Mouse (Mus musculus): ENCODE results near the gene Wdr5.
"Not testable (repeated sequence)": the region's sequence is repeated elsewhere in the genome, so short reads cannot be mapped to it uniquely, and the experiment has no call there.

Gene Wdr5

DNA sequence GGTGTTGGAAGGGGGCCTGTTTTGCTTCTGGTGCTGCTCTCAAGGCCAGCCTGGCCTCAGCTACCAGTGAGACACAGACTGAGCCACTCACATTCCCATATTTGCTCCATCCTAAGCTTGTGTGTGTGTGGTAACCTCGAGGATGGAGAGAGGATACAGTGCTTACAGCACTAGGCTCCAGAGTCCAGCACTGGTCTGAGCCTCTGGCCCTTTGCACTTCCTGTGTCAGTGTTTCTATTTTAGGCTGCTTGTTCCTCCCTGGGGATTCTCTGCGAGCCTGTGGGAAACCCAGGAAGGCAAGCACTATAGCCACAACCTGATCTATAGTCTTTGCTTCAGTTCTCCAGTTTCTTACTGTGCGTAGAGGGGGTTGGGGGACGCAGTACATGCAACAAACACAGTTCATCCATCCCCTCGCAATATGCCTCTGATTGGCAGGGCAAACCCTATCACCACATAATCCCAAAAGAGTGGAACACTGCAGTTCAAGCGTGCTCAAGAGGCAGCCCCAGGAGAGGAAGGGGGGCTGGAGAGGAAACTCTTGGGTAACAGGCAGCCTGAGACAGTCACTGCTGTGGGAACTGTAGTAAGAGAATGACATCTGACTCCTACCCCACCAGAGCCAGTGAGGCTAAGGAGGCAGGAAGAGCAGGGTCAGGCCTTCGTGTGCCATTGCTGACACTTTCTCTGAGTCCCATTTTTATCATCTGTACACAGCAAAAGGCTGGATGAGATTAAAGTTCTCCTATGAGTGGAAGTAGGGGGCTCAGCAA, 10.7 kb upstream of the Wdr5 start:
- DNase-seq (ENCODE audit: low spot score): no peak

DNA sequence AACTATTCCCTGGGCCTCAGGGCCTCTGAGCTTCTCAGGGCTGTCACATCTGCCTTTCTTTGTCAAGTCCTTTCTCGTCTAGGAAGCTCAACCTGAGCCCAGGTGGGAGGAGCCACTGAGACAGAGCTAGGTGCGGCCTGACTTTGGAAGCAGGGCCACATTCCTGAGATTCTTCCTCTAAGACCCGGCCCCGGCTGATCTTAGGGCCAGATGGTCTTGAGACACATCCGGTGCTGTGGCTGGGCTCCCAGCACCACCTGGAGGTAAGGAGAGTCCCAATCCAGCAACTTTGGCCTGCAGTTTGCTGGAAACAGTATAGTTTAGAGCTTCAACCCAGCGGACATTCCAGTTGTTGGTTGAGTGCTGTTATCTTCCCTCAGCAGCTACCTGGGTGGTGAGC, 9.4 kb upstream of the Wdr5 start:
- DNase-seq (ENCODE audit: low spot score): peak; percentile 12

DNA sequence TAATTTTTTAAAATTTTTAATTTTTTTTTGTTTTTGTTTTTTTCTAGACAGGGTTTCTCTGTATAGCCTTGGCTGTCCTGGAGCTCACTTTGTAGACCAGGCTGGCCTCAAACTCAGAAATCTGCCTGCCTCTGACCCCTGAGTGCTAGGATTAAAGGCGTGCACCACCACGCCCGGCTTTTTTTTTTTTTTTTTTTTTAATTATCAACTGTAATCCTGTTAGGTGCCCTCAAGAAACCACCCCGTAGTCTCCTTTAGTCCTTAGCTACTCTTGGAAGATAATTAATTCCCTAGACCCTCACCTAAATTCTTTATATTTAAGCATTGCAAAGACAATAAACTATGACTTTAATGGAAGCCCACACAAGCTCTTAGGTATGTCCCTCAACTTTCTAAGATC, 8.3 kb upstream of the Wdr5 start:
- not testable (repeated sequence) for DNase-seq (ENCODE audit: low spot score)

DNA sequence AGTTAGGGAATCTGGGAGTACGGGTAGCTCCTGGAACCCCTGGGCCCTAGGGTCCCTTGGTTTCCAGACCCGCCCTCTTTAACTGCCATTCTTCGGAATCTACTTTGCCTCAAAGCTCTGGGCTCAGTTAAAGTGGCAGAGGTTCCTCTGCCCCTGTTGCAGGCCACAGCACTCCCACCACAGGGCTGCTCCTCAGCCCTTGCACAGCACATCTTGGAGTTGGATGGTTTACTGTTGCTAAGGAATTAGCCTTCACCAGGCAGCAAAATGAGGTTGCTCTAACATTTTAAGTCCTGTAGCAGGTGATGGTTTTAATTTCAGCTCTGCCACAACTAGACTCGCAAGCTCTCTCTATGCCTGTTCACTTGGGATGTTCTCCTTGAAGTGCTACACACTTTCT, 7.4 kb upstream of the Wdr5 start, which contains the start of gene Brd3:
Gene Brd3, minus strand, starts transcription at position 101 of the 400 bp plus-strand sequence.
- no peak for DNase-seq (ENCODE audit: low spot score)

DNA sequence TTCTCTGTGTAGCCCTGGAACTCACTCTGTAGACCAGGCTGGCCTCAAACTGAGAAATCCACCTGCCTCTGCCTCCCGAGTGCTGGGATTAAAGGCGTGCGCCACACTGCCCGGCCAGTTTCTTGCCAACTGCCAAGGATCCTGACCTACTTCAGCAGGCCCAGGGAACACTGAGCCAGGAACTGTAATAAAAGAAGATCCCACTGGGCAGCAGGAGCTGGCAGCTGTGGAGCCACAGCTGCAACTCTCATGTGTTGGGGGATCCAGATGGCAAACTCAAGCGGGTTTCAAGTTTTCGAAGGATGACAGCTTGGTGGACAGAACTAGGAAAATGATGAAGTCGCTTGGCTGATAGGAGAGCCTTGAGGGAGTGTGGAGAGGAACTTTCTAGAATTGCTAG, 4.3 kb upstream of the Wdr5 start:
- DNase-seq (ENCODE audit: low spot score): no peak

DNA sequence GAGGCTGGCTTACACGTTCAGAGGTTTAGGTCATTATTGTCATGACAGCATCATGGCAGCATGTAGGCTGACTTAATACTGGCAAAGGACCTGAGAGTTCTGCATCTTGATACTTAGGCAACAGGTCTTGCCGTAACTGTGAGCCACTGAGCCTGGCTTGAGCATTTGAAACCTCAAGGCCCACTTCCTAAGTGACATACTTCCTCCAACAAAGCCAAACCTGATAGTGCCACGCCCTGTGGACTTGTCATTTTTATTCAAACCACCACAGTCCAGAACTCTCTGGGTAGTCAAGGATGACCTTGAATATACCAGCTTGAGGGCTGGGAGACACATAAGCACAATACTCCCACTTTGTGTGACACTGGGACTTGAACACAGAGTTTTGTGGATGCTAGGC, 2.0 kb upstream of the Wdr5 start:
- DNase-seq (ENCODE audit: low spot score): no peak

DNA sequence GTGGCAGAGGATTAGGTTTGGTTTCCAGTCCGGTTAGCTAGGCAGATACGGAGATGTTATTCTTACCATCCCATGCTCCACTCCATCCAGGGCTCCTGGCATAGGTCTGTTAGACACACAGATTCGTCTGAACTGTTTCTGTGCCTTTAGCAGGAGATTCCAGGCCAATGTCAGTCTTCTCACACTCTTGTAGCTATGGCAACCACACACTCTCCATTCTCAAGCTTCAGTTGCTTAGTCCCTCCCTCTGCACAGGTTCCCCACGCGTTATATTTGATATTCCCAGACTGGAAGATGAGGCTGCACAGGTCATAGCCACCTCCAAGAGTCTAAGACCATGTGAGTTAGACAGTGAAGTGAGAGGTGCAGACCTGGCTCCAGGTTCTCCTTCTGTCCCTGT, 1.1 kb upstream of the Wdr5 start:
- DNase-seq (ENCODE audit: low spot score): no peak

DNA sequence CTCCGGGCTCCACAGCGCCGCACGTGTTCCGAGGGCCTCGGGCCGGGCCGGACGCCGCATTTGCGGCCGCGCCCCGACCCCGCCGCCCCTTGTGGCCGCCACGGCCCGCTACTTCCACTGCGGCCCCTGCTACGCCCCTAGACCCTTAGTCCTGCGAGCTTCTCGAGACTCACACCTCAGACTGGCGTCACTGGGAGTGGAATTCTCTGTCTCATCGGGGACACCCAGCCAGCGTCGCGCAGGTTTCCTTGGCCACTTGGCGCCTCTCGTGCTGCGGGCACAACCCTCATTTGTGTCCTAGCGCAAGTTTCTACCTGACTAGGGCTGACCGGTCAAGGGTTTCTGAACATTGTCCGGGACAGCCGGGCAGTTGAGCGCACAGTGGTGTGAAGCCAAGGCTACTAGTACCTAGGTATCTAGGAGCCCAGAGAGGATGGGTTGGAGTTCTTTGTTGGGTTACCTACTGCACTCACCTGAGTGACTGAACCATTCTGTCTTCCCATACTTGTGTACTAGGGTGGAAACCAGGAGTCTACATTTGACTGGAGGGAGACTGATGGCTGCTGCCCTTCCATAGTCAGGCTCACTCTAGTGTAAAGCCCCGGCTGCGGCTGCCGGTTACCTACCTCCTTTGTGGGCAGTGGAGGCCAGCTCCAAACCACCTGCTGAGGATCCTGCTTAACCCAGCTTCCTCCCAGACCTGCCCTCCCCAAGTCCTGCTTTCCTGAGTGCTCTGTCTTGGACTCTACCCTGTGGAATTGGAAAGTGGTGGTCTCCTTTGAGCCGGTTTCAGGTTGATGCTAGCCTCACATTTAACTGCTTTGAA, 597 bp downstream of the Wdr5 start:
- DNase-seq (ENCODE audit: low spot score): no peak

DNA sequence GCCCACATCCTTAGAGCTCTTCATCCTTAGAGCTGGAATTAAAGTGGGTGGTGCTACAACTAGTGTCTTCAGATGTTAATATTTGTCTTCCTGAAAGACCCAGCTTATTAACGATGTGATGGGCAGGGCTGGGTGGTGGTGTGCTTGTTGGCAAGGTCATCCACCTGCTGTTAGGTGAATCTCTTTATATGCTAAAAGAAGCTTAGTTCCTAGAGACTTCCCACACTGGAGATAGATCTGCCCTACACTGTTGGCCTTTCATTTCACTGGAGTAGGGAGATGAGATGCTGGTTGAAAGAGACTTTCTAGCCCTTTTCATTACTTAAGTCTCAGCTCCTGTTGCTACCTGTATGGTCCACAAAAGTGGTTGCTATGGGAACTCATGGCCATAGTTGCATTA, 1.3 kb downstream of the Wdr5 start:
- no peak for DNase-seq (ENCODE audit: low spot score)

DNA sequence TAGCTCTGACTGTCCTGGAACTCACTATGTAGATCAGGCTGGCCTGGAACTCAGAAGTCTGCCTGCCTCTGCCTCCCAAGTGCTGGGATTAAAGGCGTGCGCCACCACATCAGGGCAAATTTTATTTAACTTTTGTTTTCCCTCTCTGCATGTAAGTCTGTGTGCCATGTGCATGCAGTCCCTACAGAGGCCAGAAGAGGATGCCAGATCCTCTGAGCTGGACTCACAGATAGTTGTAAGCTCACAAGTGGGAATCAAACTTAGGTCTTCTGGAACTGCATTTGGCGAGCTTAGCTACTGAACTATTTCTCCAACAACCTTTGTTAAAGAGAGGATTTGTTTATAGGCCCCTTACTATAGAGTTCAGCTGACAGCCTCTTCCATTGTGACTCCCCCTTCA, 3.3 kb downstream of the Wdr5 start:
- DNase-seq (ENCODE audit: low spot score): no peak

DNA sequence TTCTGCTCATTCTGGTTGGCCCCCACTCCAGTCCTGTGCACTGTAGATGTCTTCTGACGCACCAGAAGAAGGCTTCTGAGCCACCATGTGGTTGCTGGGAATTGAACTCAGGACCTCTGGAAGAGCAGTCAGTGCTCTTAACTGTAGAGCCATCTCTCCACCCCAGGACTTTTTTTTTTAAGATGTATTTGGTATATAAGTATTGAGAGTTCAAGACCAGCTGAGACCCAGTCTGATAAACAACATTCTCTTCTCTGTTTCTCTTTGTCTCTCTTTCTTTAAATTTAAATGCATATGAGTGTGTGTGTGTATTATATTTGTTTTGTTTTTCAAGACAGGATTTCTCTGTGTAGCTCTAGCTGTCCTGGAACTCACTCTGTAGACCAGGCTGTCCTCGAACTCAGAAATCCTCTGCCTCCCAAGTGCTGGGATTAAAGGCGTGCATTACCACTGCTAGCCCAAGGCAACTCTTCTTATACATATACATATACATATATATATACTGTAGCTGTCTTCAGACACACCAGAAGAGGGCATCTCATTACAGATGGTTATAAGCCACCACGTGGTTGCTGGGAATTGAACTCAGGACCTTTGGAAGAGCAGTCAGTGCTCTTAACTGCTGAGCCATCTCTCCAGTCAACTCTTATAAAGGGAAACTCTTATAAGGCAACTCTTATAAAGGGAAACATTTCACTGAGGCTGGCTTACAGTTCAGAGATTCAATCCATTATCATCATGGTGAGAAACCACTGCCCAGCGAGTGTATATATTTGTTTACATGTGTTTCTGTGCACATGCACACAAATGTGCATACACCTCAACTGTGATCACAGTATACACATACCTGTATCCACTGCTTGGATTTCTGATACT, 23.7 kb downstream of the Wdr5 start:
- peak; percentile 21 for DNase-seq (ENCODE audit: low spot score)

DNA sequence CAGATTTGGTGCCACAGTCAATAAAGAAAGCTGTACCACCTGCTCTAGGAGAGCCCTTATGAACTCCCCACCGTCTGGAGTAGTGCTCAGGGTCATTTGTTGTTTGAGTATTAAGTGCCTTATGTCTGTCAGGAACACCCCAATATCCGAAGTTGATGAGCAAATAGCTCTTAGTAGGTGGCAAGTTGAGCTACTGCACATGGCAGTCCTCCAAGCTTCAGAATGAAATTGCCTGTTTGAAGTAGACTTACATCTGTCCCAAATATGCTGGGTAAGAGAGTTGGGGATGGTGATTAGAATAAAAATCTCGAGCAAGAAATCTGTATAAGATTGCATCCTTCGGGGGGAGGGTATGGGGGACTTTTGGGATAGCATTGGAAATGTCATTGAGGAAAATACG, 24.4 kb downstream of the Wdr5 start:
- peak; percentile 27 for DNase-seq (ENCODE audit: low spot score)

DNA sequence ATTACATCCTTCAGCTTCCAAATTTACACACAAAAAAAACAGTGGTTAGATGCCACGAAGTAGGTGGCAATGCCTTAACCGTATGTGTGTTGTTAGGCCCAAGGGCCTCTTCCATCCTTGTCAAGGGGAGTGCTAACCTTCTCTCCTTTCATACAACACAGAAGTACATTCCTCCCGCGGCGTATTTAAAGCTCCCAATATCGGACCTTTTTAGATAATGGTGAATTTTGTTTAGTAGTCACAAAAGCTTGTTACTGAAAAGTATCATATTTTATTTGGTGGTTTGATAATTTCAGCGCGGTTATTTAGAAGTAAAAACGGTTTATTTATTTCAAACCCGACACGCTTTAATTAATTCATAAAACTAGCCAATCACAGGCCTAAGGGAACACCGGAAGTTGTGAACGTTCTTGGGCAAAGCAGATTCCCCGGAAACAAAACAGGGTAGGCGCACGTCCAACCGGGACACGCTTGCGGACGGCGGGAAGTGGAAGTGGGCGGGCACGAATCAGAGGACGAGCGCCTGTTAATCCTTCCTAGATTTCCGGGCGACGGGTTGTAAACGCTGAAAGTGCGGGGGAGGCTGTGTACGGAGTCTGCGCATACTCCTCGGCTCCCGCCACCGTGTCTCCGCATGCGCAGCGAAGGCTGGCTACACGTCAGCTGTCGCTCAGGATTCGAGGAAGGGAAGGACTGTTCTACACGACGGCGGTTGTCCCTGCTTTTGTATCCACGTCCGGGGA, 25.0 kb downstream of the Wdr5 start:
- DNase-seq (ENCODE audit: low spot score): peak; percentile 98

DNA sequence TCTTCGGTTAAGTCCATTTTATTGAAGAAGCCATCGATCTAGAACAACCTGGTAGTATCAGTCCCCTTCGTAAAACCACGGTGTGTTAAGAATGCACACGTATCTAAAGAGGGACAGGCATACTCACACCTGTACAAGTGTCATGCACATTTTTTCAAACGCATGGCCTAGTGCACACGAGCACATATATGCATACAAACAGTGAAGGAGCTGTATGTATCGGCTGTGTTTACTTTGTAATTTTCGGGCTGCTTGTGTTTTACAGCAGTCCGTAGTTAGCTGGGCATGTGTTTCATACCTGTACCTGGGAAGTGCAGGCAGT, 25.5 kb downstream of the Wdr5 start:
- DNase-seq (ENCODE audit: low spot score): no peak

DNA sequence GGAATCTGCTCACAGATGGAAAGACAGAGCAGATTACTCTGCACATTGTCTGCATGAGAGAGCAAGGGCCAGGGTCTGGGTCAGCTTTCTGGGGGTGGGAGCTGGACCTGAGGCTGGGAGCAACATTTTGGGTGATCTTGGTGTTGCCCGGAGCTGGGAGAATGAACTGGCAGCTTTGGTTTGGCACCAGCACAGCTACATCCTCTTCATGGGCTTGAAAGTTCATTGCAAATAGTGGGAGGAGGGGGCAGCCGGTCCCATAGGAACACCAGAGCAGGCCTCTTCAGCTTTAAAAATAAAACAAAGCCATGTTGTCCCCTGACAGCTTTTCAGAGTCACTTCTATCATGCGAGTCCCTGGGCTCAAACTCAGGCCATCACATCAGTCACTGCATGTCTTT, 26.3 kb downstream of the Wdr5 start:
- no peak for DNase-seq (ENCODE audit: low spot score)

DNA sequence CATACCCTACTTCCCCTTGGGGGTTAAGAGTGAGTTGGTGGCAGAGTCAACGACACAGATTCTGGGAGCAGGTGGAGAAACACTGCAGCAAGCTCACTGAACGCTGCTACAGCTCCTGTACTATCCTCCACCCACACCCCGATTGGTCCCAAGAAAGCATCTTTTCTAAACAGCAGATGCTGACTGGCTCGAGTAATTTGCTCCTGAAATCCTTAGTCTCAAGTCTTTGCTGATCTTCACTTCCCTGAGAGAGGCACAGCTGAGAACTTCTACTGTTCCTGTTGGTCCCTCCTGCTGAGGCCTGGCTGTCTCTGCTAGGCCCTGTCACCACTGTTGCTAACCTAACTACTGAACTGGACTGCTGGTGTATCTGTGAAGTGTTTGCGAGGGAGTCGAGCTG, 29.7 kb downstream of the Wdr5 start:
- no peak for DNase-seq (ENCODE audit: low spot score)

DNA sequence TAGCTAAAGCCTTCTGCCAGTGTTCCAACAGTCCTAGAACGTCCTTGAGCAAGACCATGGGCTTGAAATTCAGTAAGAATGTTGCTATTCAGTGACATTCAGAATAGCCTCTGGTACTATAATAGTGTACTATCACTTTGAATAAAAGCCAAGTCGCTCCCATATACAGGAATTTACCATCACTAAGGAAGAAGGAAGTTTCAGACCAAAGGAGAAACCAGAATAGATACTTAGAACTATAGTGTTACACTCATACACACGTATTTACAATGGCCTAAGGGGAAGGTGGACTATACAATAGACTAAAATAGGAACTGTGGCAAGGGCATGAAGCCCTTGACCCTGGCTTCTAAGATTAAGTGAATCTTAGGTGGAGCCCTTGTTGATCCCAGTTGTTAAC, 30.6 kb downstream of the Wdr5 start:
- DNase-seq (ENCODE audit: low spot score): not testable (repeated sequence)

DNA sequence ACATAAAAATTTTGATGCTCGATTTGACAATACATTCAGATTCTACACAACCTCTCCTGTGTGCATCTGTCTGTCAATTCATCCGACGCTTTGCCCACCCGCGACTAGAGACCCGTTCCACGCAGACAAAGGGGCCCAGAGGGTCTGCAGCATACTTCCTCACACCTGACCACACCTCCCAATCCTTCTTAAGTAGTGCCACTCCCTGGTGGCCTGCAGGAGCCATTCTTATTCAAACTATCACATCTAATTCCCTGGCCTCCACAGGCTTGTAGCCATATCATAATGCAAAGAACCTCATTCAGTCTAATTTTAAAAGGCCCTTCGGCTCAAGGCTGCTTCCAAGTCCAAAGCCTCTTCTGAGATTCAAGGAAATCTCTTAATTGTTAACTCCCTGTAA, 31.1 kb downstream of the Wdr5 start:
- not testable (repeated sequence) for DNase-seq (ENCODE audit: low spot score)

DNA sequence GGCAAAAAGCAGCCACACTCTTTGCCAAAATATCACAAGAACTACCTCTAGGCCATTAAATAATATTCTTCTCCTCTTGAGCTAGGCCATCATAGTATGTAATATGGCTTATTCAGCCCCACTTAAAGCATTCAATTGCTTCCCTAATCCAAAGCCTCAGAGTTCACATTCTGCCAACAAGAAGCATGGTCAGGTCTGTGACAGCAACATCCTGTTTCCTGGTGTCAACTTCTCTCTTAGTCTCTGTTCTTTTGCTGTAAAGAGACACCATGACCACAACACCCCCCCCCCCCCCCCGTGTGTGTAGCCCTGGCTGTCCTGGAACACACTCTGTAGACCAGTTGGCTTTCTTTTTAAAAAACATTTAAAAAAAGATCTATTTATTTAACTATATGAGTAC, 32.4 kb downstream of the Wdr5 start:
- DNase-seq (ENCODE audit: low spot score): no peak

DNA sequence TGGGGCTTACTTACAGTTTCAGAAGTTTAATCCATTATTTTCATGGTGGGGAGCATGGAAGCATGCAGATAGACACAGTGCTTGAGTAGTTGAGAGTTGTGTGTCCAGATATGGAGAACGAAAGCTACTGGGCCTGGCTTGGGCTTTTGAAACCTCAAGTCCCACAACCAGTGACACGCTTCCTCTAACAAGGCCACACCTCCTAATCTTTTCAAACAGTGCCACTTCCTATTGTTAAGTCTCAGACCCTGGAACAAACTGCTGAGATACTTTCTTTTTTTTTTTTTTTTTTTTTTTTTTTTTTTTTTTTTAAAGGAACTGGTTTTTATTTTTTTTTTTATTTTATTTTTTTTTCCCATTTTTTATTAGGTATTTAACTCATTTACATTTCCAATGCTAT, 33.0 kb downstream of the Wdr5 start:
- no peak for DNase-seq (ENCODE audit: low spot score)

DNA sequence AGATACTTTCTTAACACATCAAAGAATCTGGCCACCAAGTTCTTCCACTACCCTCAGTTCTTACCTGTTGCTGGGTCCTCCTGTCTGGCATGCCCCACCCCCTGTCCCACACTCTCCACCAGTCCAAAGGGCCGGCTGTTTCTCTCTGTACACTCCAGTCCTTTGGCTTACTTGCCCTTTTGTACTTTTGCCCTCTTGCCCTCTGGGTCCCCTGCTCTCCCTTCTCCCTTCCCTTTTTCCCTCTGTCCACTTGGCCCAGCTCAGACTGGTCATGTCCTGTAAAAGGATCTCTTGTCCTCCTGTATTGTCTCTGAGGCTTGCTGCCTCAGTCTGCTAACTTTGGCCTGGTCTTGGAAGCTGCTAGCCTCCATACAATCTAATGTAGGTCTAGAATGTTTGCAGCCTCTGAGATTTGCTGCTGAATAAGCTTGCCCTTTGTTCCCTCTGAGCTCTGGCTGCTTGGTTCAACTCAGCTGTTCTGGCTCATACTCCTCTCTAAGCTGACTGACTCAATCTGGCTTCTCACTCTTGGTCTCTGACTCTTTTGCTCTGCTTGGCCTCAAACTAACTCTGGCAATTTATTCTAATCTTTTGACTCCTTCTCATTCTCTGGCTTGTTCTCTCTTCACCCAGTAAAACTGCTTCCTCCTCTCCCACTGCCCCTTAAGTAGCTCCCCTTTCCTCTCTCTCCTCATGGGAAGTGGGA, 33.9 kb downstream of the Wdr5 start:
- no peak for DNase-seq (ENCODE audit: low spot score)

Measured in retina, embryonic 14.5 days (tissue).